Mouse (Mus musculus) forebrain, embryonic 11.5 days (tissue): ENCODE results near the gene Notch4. TPM values are rescaled to one million over a fixed set of nuclear protein-coding genes. Genes with fewer than 3 reads are reported as not detected.

Experiments
- ATAC-seq: fragments of 200-750 bp; cut with Nextera tagmentation; replicated peaks from 2 replicates; pipeline ENCODE4 v1.8.0; 2017; ENCODE audit warnings: moderate TSS enrichment; ENCODE audit not compliant: low FRiP score
- DNase-seq: peaks from one replicate; pipeline ENCODE4 v3.0.0-alpha.2; 2017; ENCODE audit warnings: low spot score
- H3K27ac ChIP-seq: fragments of 300-500 bp; sonication (generic); 2 replicates; pipeline ENCODE4 v1.5.1; 2014; ENCODE audit warnings: low read depth, low read length
- H3K27me3 ChIP-seq: fragments of 300-500 bp; sonication (generic); 2 replicates; pipeline ENCODE4 v1.6.1; 2014; ENCODE audit warnings: mild to moderate bottlenecking, low read length, mixed read lengths; ENCODE audit not compliant: control insufficient read depth, insufficient read depth
- H3K36me3 ChIP-seq: fragments of 300-500 bp; sonication (generic); 2 replicates; pipeline ENCODE4 v1.6.1; 2014; ENCODE audit warnings: mild to moderate bottlenecking, low read length, moderate library complexity, mixed read lengths; ENCODE audit not compliant: control insufficient read depth, insufficient read depth
- H3K4me1 ChIP-seq: fragments of 300-500 bp; sonication (generic); replicated peaks from 2 replicates; pipeline ENCODE4 v1.6.1; 2014; ENCODE audit warnings: low read length, mixed read lengths; ENCODE audit not compliant: control insufficient read depth, insufficient read depth
- H3K4me2 ChIP-seq: fragments of 300-500 bp; sonication (generic); 2 replicates; pipeline ENCODE4 v1.6.1; 2014; ENCODE audit warnings: low read depth, mild to moderate bottlenecking, low read length, moderate library complexity, mixed read lengths; ENCODE audit not compliant: severe bottlenecking
- H3K4me3 ChIP-seq: fragments of 300-500 bp; sonication (generic); 2 replicates; pipeline ENCODE4 v1.5.1; 2014; ENCODE audit warnings: low read depth, low read length
- H3K9ac ChIP-seq: fragments of 300-500 bp; sonication (generic); 2 replicates; pipeline ENCODE4 v1.6.1; 2014; ENCODE audit warnings: low read length
- H3K9me3 ChIP-seq: fragments of 300-500 bp; sonication (generic); 2 replicates; pipeline ENCODE4 v1.6.1; 2016; ENCODE audit warnings: low read length, mixed read lengths; ENCODE audit not compliant: control insufficient read depth
- WGBS: fragments of 180-500 bp; shearing (Covaris S2); extraction: QIAGEN DNeasy Blood & Tissue Kit; methylation state at CpG from one replicate; pipeline ENCODE4 v1.1.7; 2014; 5-methylcytosine and 5-hydroxymethylcytosine counted together
- polyA plus RNA-seq: library from polyadenylated mRNA; unstranded; fragments of >200 nt; fragmentation: Nextera tagmentation; extraction: Ambion mirVana; gene quantifications from 2 replicates; pipeline ENCODE4 v1.2.1, GENCODE M21; 2014

Notch4 gene
- polyA plus RNA-seq, 1 experiment from 2014 or later = 5.9 TPM

DNA sequence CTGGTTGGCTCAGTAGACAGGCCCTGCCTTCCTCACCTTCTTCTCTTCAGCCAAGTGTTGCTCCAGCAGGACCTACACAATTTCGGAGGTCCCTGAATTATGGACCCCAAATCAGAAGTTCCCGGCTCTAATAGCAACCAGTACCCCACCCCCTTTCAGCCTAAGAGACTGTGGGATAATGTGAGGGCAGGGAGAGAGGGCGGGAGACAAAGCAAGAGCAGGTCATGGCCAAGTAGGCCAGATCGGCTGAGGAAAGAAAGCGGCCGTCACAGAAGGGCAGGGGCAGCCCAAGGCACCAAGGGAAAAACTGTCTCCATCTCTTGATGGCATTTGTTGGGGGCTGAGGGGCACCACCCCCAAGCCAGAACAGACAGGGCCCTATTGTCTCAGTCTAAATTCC lies 51.8 kb downstream of the Notch4 start, which contains the start of gene Egfl8:
Gene Egfl8 (minus strand): TSS at position 101 of the 400 bp plus-strand sequence.
- no peak within 1 kb of the TSS for H3K9ac ChIP-seq
- no peaks in the 10 kb centered on the region for H3K27me3 ChIP-seq
- H3K9me3 ChIP-seq = no peaks in the 10 kb centered on the region
- no peaks in the 10 kb centered on the region for H3K4me1 ChIP-seq
- H3K4me2 ChIP-seq = no peak within 1 kb of the TSS
- H3K36me3 ChIP-seq = peaks cover 12% of the 10 kb centered on the region; the same call in 1 of the 2 replicates
- H3K27ac ChIP-seq = no peak within 1 kb of the TSS
- no peak within 1 kb of the TSS for H3K4me3 ChIP-seq
- ATAC-seq = no peak
- 64% methylated on average over 6 of the region's 6 CpGs for WGBS
- no peak for DNase-seq

DNA sequence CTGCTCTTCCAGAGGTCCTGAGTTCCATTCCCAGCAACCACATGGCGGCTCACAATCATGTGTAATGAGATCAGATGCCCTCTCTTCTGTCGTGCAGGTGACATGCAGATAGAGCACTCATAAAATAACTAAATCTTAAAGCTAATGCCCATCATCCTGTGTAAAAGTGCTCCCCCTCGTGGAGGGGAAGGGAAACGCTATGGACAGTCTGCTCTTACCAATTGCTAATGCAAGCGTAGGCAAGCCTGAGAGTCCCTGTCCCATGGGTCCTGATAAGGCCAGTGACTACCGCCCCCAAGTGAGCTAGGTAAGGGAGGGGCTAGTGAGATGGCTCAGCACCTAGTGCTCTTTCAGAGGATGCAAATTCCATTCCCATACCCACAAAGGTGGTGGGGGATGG lies 54.9 kb downstream of the Notch4 start:
- Histone ChIP-seq H3K36me3 (no peaks in the 10 kb centered on the region; the same call in 1 of the 2 replicates), H3K27me3 (no peaks in the 10 kb centered on the region), H3K4me1 (no peaks in the 10 kb centered on the region), H3K9me3 (no peaks in the 10 kb centered on the region), H3K4me2 (no peak overlapping the region), H3K4me3 (no peak overlapping the region), H3K9ac (no peak overlapping the region), H3K27ac (no peak overlapping the region)
- 17% methylated on average over 6 of the region's 6 CpGs for WGBS
- peak; percentile 82 for DNase-seq
- 0 out of 2 replicates have a peak, but pooled peaks have one; percentile 7 for ATAC-seq

DNA sequence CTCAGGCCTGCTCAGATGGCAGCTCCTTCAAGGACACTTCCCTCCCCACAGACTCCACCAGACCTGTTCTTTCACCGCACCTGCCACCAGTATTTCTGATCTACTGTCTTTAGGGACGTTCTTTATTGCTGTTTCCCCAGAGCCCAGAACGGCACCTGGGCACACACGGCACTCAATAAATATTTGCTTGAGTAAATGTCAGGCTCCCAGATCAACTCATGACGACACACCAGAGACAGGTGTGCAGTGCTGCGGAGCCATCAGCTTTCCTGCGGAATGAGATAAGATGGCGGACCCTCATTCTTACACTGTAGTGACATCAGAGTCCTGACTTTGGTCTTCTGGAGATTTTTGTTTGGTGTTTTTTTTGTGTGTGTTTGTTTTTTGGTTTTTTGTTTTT lies 56.9 kb downstream of the Notch4 start:
- H3K36me3 ChIP-seq = no peaks in the 10 kb centered on the region; the same call in 1 of the 2 replicates
- H3K27ac ChIP-seq = no peak overlapping the region
- no peaks in the 10 kb centered on the region for H3K4me1 ChIP-seq
- no peaks in the 10 kb centered on the region for H3K9me3 ChIP-seq
- H3K4me2 ChIP-seq = no peak overlapping the region
- DNase-seq = peak; percentile 36
- H3K9ac ChIP-seq = no peak overlapping the region
- H3K27me3 ChIP-seq = no peaks in the 10 kb centered on the region
- no peak for ATAC-seq
- no peak overlapping the region for H3K4me3 ChIP-seq
- WGBS = 94% methylated on average over 8 of the region's 8 CpGs

DNA sequence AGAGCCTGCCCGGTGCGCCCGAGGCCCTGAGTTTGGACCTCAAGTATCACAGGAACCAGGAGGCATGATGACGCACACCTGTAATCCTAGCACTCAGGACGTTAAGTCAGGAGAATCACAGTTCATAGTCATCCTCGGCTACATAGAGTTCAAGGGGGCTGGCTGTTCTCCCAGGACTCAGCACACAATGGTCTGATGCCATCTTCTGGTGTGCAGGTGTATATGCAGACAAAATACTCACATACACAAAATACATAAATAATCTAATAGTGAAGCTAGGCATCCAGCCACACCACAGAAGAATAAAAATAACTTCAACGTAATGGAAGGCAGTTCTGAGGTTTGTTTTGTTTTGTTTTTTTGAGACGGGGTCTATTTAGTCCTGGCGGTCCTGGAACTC lies 59.1 kb downstream of the Notch4 start:
- WGBS = 88% methylated on average over 9 of the region's 9 CpGs
- Histone ChIP-seq H3K9me3 (no peaks in the 10 kb centered on the region), H3K4me2 (no peak overlapping the region), H3K4me1 (peaks cover 4% of the 10 kb centered on the region; the same call in 1 of the 2 replicates), H3K36me3 (no peaks in the 10 kb centered on the region; the same call in 1 of the 2 replicates), H3K4me3 (no peak overlapping the region), H3K27ac (no peak overlapping the region), H3K27me3 (no peaks in the 10 kb centered on the region), H3K9ac (no peak overlapping the region)
- ATAC-seq = no peak
- peak; percentile 18 for DNase-seq

GRCm38 (mm10) chr17:34624981-34625380 lies 60.9 kb downstream of the Notch4 start:
- Histone ChIP-seq H3K4me1 (peaks cover 14% of the 10 kb centered on the region; the same call in 1 of the 2 replicates), H3K9me3 (no peaks in the 10 kb centered on the region), H3K27me3 (peaks cover 4% of the 10 kb centered on the region; the same call in 1 of the 2 replicates), H3K36me3 (no peaks in the 10 kb centered on the region; the same call in 1 of the 2 replicates), H3K9ac (no peak overlapping the region), H3K4me3 (no peak overlapping the region), H3K27ac (no peak overlapping the region), H3K4me2 (no peak overlapping the region)
- DNase-seq (no peak), ATAC-seq (no peak)
- 93% methylated on average over 3 of the region's 3 CpGs for WGBS

DNA sequence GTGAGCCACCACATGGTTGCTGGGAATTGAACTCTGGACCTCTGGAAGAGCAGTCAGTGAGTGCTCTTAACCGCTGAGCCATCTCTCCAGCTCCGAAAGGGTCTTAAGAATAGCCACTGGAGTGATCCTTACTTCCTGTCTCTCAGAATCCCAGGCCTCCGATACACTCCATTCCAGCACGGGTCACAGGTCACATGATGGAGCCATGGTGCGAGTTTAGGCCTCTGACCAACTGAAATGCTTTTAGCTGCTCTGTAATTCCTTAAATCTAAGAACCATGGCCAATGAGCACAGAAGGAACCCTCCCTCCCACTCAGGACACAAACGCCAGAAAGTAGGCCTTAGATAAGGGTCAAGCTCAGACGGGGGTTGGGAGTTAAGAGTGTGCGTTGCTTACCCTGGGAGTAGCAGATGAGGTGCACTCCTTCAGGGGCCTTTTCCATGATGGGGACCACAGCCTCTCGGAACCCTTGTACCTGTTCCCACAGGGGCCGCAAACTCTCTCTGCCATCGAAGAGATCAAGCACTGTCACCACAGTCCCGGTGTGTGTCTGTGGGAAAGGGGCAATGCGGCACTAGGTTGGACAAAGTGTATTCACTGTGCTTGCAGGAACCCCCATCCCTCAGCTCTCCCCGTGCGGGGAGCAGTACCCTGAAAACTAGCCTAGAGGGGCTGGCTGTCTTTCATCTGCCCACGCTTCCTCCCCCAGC lies 62.1 kb downstream of the Notch4 start:
- Histone ChIP-seq H3K4me1 (peaks cover 20% of the 10 kb centered on the region), H3K27me3 (peaks cover 15% of the 10 kb centered on the region), H3K9ac (peak overlapping the region; percentile 47), H3K36me3 (no peaks in the 10 kb centered on the region; the same call in 1 of the 2 replicates), H3K27ac (no peak overlapping the region), H3K4me3 (peak overlapping the region; percentile 48), H3K4me2 (peak overlapping the region; percentile 67), H3K9me3 (no peaks in the 10 kb centered on the region)
- 56% methylated on average over 16 of the region's 16 CpGs for WGBS
- ATAC-seq (no peak), DNase-seq (no peak)

DNA sequence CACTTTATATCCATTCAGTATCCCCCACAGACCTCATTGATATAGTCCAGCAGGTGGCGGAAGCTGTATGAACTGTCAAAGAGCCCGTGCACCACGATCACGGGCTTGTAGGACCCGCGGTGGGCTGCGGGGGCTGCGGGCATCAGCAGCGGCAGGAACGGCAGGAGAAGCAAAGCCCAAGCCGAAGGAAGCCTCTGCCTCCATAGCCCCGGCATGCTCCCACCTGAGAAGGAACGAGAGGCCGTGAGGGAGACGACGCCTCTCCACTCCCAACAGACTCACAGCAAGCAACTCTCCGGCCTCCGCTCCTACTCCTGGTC lies 62.7 kb downstream of the Notch4 start:
- DNase-seq = peak; percentile 69
- Histone ChIP-seq H3K27me3 (peaks cover 20% of the 10 kb centered on the region), H3K9me3 (no peaks in the 10 kb centered on the region), H3K27ac (peak overlapping the region; percentile 37; the same call in 1 of the 2 replicates), H3K4me3 (peak overlapping the region; percentile 48), H3K36me3 (no peaks in the 10 kb centered on the region; the same call in 1 of the 2 replicates), H3K9ac (peak overlapping the region; percentile 47), H3K4me2 (peak overlapping the region; percentile 67), H3K4me1 (peaks cover 24% of the 10 kb centered on the region)
- 0% methylated on average over 18 of the region's 18 CpGs for WGBS
- ATAC-seq = peak; percentile 31; the same call in 1 of the 2 replicates

GRCm38 (mm10) chr17:34627093-34627942 lies 63.2 kb downstream of the Notch4 start:
- H3K9ac ChIP-seq = peak overlapping the region; percentile 47
- peaks cover 28% of the 10 kb centered on the region for H3K4me1 ChIP-seq
- DNase-seq (peak; percentile 94), ATAC-seq (peak; percentile 76)
- H3K9me3 ChIP-seq = no peaks in the 10 kb centered on the region
- 1% methylated on average over 39 of the region's 45 CpGs for WGBS
- H3K4me3 ChIP-seq = peak overlapping the region; percentile 48
- H3K4me2 ChIP-seq = peak overlapping the region; percentile 67
- peaks cover 24% of the 10 kb centered on the region for H3K27me3 ChIP-seq
- no peaks in the 10 kb centered on the region; the same call in 1 of the 2 replicates for H3K36me3 ChIP-seq
- peak overlapping the region; percentile 84 for H3K27ac ChIP-seq
